Mouse (Mus musculus) brain, adult 2 months (tissue): ENCODE measurements at regions not wholly inside any gene's neighbourhood (a gene's known extent, or its start where the extent isn't known, plus 50 kb on each side); places are given as distances from the start of the nearest gene placed in this dataset.

Experiments used
- DNase-seq: peaks from one replicate; pipeline ENCODE4 v3.0.0; 2011; ENCODE audit warnings: low read depth, low spot score

DNA sequence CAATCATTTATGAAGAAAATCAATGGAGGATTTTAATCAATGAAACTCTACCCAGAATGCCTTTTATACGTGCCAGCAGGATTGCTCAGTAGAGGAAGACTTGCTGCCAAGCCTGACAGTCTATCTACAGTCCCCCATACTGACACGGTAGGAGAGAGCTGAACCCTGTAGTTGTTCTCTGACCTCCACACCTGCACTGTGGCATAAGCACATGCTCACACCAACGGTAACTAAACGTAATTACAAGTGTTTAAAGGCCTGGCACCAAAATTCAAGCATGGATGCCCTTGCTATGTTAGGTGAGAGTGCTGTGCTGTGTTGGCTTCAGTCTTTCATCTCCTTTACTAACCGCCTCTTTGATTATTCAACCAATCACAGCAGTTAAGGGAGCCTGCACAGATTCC is 190.8 kb downstream of the Pfkfb3 start:
- DNase-seq = no peak

DNA sequence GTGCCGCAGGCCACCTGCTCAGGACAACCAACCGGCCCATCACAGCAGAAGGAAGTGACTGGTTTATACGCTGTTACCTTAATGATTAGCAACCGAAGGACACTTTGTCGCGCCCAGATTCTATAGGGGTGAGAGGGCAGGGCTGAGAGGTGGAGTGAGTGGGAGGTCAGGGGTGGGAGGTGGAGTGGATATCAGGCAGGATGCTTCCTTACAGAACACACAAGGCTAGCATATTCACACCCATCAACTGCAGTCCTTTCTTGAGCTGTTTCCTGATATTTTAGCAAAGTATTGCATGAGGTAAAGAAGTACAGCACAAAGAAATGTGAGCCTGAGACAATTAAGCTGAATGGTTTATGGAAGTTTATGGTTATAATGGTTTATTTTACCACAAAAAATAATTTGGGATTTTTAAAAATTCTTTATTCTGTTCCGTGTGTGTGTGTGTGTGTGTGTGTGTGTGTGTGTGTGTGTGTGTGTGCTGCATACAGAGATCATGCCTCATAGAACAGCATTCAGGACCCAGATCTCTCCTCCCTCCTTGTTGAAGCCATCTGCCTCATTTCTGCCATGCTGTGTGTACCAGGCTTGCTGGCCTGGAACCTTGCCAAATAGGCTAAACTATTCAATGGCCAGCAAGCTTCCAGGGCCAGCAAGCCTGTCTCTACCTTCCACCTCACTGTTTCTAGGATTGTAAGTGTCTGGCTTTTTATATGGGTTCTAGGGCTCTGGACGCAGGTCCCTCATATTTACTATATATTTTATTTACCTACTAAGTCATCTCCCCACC is 190.5 kb downstream of the Prkcq start:
- peak; percentile 95 for DNase-seq

DNA sequence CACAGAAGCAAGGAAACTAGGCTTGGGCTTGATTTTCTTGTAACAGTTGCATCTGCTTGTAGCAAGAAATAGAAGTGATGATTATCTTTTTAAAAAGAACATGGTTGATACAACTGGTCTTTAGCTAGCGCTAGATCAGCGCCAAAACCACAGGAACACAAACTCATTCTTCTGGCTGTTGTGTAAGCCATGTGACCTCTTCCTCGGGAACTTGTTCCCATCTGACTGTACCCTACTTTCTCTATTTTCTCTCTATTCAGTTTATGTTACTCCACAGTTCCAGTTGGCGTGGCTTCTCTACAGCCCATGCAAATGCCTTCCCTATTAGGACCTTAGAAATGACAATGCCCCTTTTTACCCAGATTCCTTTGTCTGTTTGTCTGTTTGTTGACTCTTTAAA is 187.4 kb downstream of the Prkcq start:
- no peak for DNase-seq

DNA sequence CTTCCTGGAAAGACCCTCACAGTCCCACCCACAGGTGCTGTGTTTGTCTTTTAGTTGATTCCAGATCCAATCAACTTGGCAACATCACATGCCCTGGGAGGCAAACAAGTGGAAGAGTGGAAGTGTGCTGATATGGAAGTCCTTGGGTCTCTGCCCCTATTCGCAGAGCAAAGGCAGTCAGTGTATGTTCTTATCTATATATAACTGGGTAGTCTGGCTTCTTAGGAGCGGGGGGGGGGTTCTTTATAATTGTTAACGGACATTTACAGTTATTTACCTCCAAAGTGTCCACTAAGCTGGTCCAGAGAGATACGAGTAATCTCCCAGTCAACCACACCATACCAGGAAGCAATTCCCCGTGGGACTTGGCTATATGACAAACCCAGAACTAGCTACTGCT is 184.8 kb downstream of the Prkcq start:
- no peak for DNase-seq

DNA sequence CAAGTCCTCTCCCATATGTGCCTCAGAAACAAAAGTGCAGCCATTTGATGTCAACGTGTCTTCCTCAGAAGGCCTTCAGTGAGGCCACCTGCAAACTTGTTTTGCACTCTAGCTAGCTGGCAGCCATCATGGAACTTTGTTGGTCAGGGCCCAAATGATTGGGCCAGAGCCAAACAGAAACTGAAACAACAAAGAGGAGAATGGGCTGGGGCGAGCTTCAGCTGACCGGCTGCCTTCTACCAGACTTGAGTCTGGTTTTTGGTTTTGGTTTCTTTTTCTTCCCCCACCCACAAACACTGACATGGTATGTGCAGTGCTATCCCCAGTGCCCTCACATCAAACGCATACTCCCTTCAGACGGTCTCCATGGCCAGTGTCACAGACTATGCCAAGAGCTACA is 183.7 kb downstream of the Prkcq start:
- no peak for DNase-seq
